Mouse (Mus musculus): ENCODE measurements around the gene Pum2.

- TF ChIP-seq MAX (IDR thresholded peaks at IDR 0.05; ENCODE audit: low read length) (no peak), USF1 (IDR thresholded peaks at IDR 0.05; ENCODE audit: low read depth, low read length) (no peak), MXI1 (IDR thresholded peaks at IDR 0.05; ENCODE audit: low read depth, low read length) (no peak), CTCF (IDR thresholded peaks at IDR 0.05 in 2 of 3, conservative IDR thresholded peaks at IDR 0.05 in 1 of 3; ENCODE audit: control insufficient read depth in 1 of 3, insufficient read depth in 1 of 3, low read depth in 2 of 3, low read length in 3 of 3, poor library complexity in 1 of 3, severe bottlenecking in 1 of 3) (no peak), ELF1 (IDR thresholded peaks at IDR 0.05; ENCODE audit: low read depth, low read length) (no peak), EP300 (IDR thresholded peaks at IDR 0.05; ENCODE audit: low read depth in 1 of 2, low read length in 2 of 2) (no peak)
Measured at GRCm38 (mm10) chr12:8778106-8778505, 104.2 kb downstream of the Pum2 start.

Data from MEL (cell line).